Mouse (Mus musculus): ENCODE measurements at regions not wholly inside any gene's neighbourhood (a gene's known extent, or its start where the extent isn't known, plus 50 kb on each side); places are given as distances from the start of the nearest gene placed in this dataset.

GRCm38 (mm10) chr3:156198688-156199087 is 362.9 kb upstream of the Negr1 start:
- ATAC-seq (ENCODE audit: extremely low read depth, insufficient number of reproducible peaks, low FRiP score, poor library complexity, severe bottlenecking) (no peak), DNase-seq (ENCODE audit: low spot score) (no peak)
- 0 out of 2 replicates have a peak, but pooled peaks cover 3% of the 10 kb centered on the region for H3K9me3 ChIP-seq (replicated peaks)
- TF ChIP-seq TAL1 (conservative IDR thresholded peaks at IDR 0.05; ENCODE audit: low read depth, low read length) (no peak), POLR2AphosphoS5 (IDR thresholded peaks at IDR 0.05; ENCODE audit: insufficient replicate concordance, low read depth, low read length) (no peak), CTCF (IDR thresholded peaks at IDR 0.05; ENCODE audit: low read depth, low read length) (no peak), GATA2 (IDR thresholded peaks at IDR 0.05; ENCODE audit: borderline replicate concordance, low read depth, low read length) (no peak), GATA1 (IDR thresholded peaks at IDR 0.05; ENCODE audit: borderline replicate concordance, low read length) (no peak)
- H3K27me3 ChIP-seq (ENCODE audit: insufficient read depth, low read length) = no peaks in the 10 kb centered on the region
- no peaks in the 10 kb centered on the region for H3K36me3 ChIP-seq (replicated peaks)
- no peaks in the 10 kb centered on the region for H3K4me1 ChIP-seq (ENCODE audit: insufficient read depth, low read depth, low read length)
- no peak overlapping the region for H3K4me3 ChIP-seq (ENCODE audit: low read depth, low read length)

GRCm38 (mm10) chr3:156199749-156200467 is 361.7 kb upstream of the Negr1 start:
- ATAC-seq (ENCODE audit: extremely low read depth, insufficient number of reproducible peaks, low FRiP score, poor library complexity, severe bottlenecking) (no peak), DNase-seq (ENCODE audit: low spot score) (no peak)
- TF ChIP-seq POLR2AphosphoS5 (IDR thresholded peaks at IDR 0.05; ENCODE audit: insufficient replicate concordance, low read depth, low read length) (no peak), GATA1 (IDR thresholded peaks at IDR 0.05; ENCODE audit: borderline replicate concordance, low read length) (no peak), GATA2 (IDR thresholded peaks at IDR 0.05; ENCODE audit: borderline replicate concordance, low read depth, low read length) (no peak), CTCF (IDR thresholded peaks at IDR 0.05; ENCODE audit: low read depth, low read length) (no peak), TAL1 (conservative IDR thresholded peaks at IDR 0.05; ENCODE audit: low read depth, low read length) (no peak)
- H3K4me1 ChIP-seq (ENCODE audit: insufficient read depth, low read depth, low read length) = no peaks in the 10 kb centered on the region
- peaks cover 3% of the 10 kb centered on the region; the same call in 1 of the 2 replicates for H3K9me3 ChIP-seq (replicated peaks)
- no peak overlapping the region for H3K4me3 ChIP-seq (ENCODE audit: low read depth, low read length)
- H3K36me3 ChIP-seq (replicated peaks) = no peaks in the 10 kb centered on the region
- H3K27me3 ChIP-seq (ENCODE audit: insufficient read depth, low read length) = no peaks in the 10 kb centered on the region

GRCm38 (mm10) chr3:156205246-156205645 is 356.3 kb upstream of the Negr1 start:
- no peak for ATAC-seq (ENCODE audit: extremely low read depth, insufficient number of reproducible peaks, low FRiP score, poor library complexity, severe bottlenecking)

DNA sequence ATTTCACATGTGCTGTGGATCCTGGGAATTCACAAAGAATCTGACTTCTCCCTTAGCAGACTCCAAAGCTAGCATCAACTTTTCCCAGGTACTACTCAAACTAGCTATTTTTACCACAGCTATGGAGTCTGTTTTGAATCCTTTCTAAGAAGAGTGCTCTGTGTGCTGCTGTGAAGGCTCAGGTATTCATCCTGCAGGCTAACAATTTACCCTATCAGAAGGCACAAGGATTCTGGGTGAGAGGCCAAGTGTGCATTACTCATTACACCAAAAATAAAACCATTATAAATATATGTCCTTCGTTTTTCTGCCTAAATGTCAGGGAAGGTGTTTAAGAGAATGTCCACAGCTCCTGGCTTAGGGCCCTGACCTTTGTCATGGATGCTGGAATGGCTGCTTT is 353.2 kb upstream of the Negr1 start:
- Histone ChIP-seq H3K4me3 (ENCODE audit: low read depth, low read length) (no peak overlapping the region), H3K9me3 (replicated peaks) (no peaks in the 10 kb centered on the region; the same call in 1 of the 2 replicates), H3K27me3 (ENCODE audit: insufficient read depth, low read length) (no peaks in the 10 kb centered on the region), H3K36me3 (replicated peaks) (no peaks in the 10 kb centered on the region), H3K4me1 (ENCODE audit: insufficient read depth, low read depth, low read length) (no peaks in the 10 kb centered on the region)
- no peak for TF ChIP-seq GATA1 (IDR thresholded peaks at IDR 0.05; ENCODE audit: borderline replicate concordance, low read length)
- TF ChIP-seq GATA2 (IDR thresholded peaks at IDR 0.05; ENCODE audit: borderline replicate concordance, low read depth, low read length) = no peak
- no peak for TF ChIP-seq TAL1 (conservative IDR thresholded peaks at IDR 0.05; ENCODE audit: low read depth, low read length)
- TF ChIP-seq POLR2AphosphoS5 (IDR thresholded peaks at IDR 0.05; ENCODE audit: insufficient replicate concordance, low read depth, low read length) = no peak
- ATAC-seq (ENCODE audit: extremely low read depth, insufficient number of reproducible peaks, low FRiP score, poor library complexity, severe bottlenecking) (no peak), DNase-seq (ENCODE audit: low spot score) (no peak)

More at GRCm38 (mm10) chr3:156205246-156205645, 356.3 kb upstream of the Negr1 start:
- H3K36me3 ChIP-seq (replicated peaks) = no peaks in the 10 kb centered on the region
- no peak overlapping the region for H3K4me3 ChIP-seq (ENCODE audit: low read depth, low read length)
- no peak for TF ChIP-seq POLR2AphosphoS5 (IDR thresholded peaks at IDR 0.05; ENCODE audit: insufficient replicate concordance, low read depth, low read length)
- no peak for TF ChIP-seq GATA2 (IDR thresholded peaks at IDR 0.05; ENCODE audit: borderline replicate concordance, low read depth, low read length)
- no peak for TF ChIP-seq CTCF (IDR thresholded peaks at IDR 0.05; ENCODE audit: low read depth, low read length)
- TF ChIP-seq GATA1 (IDR thresholded peaks at IDR 0.05; ENCODE audit: borderline replicate concordance, low read length) = no peak
- TF ChIP-seq TAL1 (conservative IDR thresholded peaks at IDR 0.05; ENCODE audit: low read depth, low read length) = no peak
- H3K9me3 ChIP-seq (replicated peaks) = no peaks in the 10 kb centered on the region; the same call in 1 of the 2 replicates
- DNase-seq (ENCODE audit: low spot score) = no peak
- no peaks in the 10 kb centered on the region for H3K27me3 ChIP-seq (ENCODE audit: insufficient read depth, low read length)
- H3K4me1 ChIP-seq (ENCODE audit: insufficient read depth, low read depth, low read length) = no peaks in the 10 kb centered on the region

DNA sequence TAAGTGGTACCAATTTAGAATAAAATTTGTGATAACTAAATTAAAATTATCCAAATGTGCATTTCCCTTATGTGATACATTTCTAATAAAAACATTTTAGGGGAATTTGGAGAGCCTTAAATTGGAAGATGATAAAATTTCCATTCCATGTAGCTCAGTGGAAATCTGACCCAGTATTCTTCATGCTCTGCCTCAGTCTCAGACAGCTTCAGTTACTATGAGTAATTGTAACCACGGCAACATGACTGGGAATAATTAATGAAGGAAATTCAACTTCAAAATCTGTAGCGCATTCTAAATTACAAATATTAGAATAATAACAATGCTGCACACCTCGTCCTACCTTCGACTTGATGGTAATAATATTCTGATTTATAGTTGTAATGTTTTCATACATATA is 350.8 kb upstream of the Negr1 start:
- H3K27me3 ChIP-seq (ENCODE audit: insufficient read depth, low read length) = no peaks in the 10 kb centered on the region
- no peak for ATAC-seq (ENCODE audit: extremely low read depth, insufficient number of reproducible peaks, low FRiP score, poor library complexity, severe bottlenecking)

DNA sequence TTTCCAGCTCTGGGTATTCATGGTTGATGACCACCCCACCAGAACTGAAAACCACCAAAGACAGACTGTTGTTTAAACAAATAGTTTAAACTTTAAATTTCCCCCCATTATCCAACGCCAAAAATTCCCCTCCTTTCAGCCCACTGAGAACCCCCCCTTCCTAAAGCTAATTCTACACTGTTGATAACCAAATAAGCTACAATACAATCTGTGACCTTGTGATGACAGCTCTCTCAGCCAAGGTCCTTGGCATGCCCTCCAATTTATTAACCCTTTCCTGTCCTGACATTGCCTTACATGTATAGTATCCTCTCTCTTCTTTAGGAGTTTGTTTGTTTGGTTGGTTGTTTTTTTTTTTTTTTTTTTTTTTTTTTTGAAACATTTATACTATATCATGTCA is 346.8 kb upstream of the Negr1 start:
- TF ChIP-seq GATA2 (IDR thresholded peaks at IDR 0.05; ENCODE audit: borderline replicate concordance, low read depth, low read length) (no peak), POLR2AphosphoS5 (IDR thresholded peaks at IDR 0.05; ENCODE audit: insufficient replicate concordance, low read depth, low read length) (no peak), CTCF (IDR thresholded peaks at IDR 0.05; ENCODE audit: low read depth, low read length) (no peak), GATA1 (IDR thresholded peaks at IDR 0.05; ENCODE audit: borderline replicate concordance, low read length) (no peak), TAL1 (conservative IDR thresholded peaks at IDR 0.05; ENCODE audit: low read depth, low read length) (no peak)
- Histone ChIP-seq H3K9me3 (replicated peaks) (peaks cover 2% of the 10 kb centered on the region; the same call in 1 of the 2 replicates), H3K36me3 (replicated peaks) (no peaks in the 10 kb centered on the region), H3K4me3 (ENCODE audit: low read depth, low read length) (no peak overlapping the region), H3K4me1 (ENCODE audit: insufficient read depth, low read depth, low read length) (no peaks in the 10 kb centered on the region), H3K27me3 (ENCODE audit: insufficient read depth, low read length) (no peaks in the 10 kb centered on the region)
- no peak for ATAC-seq (ENCODE audit: extremely low read depth, insufficient number of reproducible peaks, low FRiP score, poor library complexity, severe bottlenecking)
- DNase-seq (ENCODE audit: low spot score) = no peak

More for the DNA sequence above, 350.8 kb upstream of the Negr1 start:
- TF ChIP-seq TAL1 (conservative IDR thresholded peaks at IDR 0.05; ENCODE audit: low read depth, low read length) (no peak), POLR2AphosphoS5 (IDR thresholded peaks at IDR 0.05; ENCODE audit: insufficient replicate concordance, low read depth, low read length) (no peak), GATA1 (IDR thresholded peaks at IDR 0.05; ENCODE audit: borderline replicate concordance, low read length) (no peak), CTCF (IDR thresholded peaks at IDR 0.05; ENCODE audit: low read depth, low read length) (no peak), GATA2 (IDR thresholded peaks at IDR 0.05; ENCODE audit: borderline replicate concordance, low read depth, low read length) (no peak)
- Histone ChIP-seq H3K4me1 (ENCODE audit: insufficient read depth, low read depth, low read length) (no peaks in the 10 kb centered on the region), H3K9me3 (replicated peaks) (peaks cover 2% of the 10 kb centered on the region; the same call in 1 of the 2 replicates), H3K4me3 (ENCODE audit: low read depth, low read length) (no peak overlapping the region), H3K36me3 (replicated peaks) (no peaks in the 10 kb centered on the region)
- no peak for DNase-seq (ENCODE audit: low spot score)
